Mouse (Mus musculus) hindbrain, postnatal 0 days (tissue): ENCODE measurements around the gene Tenm4. TPM values are rescaled to one million over a fixed set of nuclear protein-coding genes. Genes with fewer than 3 reads are reported as not detected.

ENCODE experiments used
- ATAC-seq: fragments of 200-750 bp; cut with Nextera tagmentation; 2 replicates; pipeline ENCODE4 v1.8.0; 2017; ENCODE audit warnings: mild to moderate bottlenecking, moderate TSS enrichment, moderate library complexity
- DNase-seq: peaks from one replicate; pipeline ENCODE4 v3.0.0-alpha.2; 2015; ENCODE audit warnings: low spot score
- H3K27ac ChIP-seq: fragments of 300-500 bp; sonication (generic); 2 replicates; pipeline ENCODE4 v1.5.1; 2014; ENCODE audit warnings: mild to moderate bottlenecking
- H3K27me3 ChIP-seq: fragments of 300-500 bp; sonication (generic); 2 replicates; pipeline ENCODE4 v1.6.1; 2014; ENCODE audit warnings: low read length, mixed read lengths; ENCODE audit not compliant: insufficient read depth
- H3K36me3 ChIP-seq: fragments of 300-500 bp; sonication (generic); 2 replicates; pipeline ENCODE4 v1.6.1; 2014; ENCODE audit warnings: low read length, mixed read lengths; ENCODE audit not compliant: insufficient read depth
- H3K4me1 ChIP-seq: fragments of 300-500 bp; sonication (generic); 2 replicates; pipeline ENCODE4 v1.6.1; 2014; ENCODE audit warnings: antibody characterized with exemption, low read length, mixed read lengths; ENCODE audit not compliant: insufficient read depth
- H3K4me2 ChIP-seq: fragments of 300-500 bp; sonication (generic); 2 replicates; pipeline ENCODE4 v1.6.1; 2014; ENCODE audit warnings: low read depth, mild to moderate bottlenecking, low read length, moderate library complexity, mixed read lengths
- H3K4me3 ChIP-seq: fragments of 300-500 bp; sonication (generic); 2 replicates; pipeline ENCODE4 v1.5.1; 2014; ENCODE audit warnings: low read length
- H3K9ac ChIP-seq: fragments of 300-500 bp; sonication (generic); replicated peaks from 2 replicates; pipeline ENCODE4 v1.6.1; 2014; ENCODE audit warnings: mild to moderate bottlenecking, low read length, moderate library complexity, mixed read lengths
- H3K9me3 ChIP-seq: fragments of 300-500 bp; sonication (generic); 2 replicates; pipeline ENCODE4 v1.6.1; 2016; ENCODE audit warnings: low read length, mixed read lengths
- CTCF ChIP-seq: IDR thresholded peaks from 2 replicates; pipeline ENCODE4 v1.5.1; 2016; ENCODE audit warnings: antibody characterized with exemption, control low read depth, low read depth
- WGBS: fragments of 180-500 bp; shearing (Covaris S2); extraction: QIAGEN DNeasy Blood & Tissue Kit; methylation state at CpG from one replicate; pipeline ENCODE4 v1.1.7; 2014; 5-methylcytosine and 5-hydroxymethylcytosine counted together
- polyA plus RNA-seq: library from polyadenylated mRNA; unstranded; fragments of >200 nt; fragmentation: Nextera tagmentation; extraction: Ambion mirVana; gene quantifications from 2 replicates; pipeline ENCODE4 v1.2.1, GENCODE M21; 2015
- total RNA-seq: library from RNA; depleted of rRNA; stranded (reverse); fragments of >200 nt; gene quantifications from 2 replicates; pipeline ENCODE4 v1.2.3, GENCODE M21; 2014

Gene Tenm4
- total and polyA plus RNA-seq, 2 experiments from 2014 or later: 24.1 to 49.7 TPM

- peak; percentile 93 for ATAC-seq
- no peak overlapping the region; the same call in 1 of the 2 replicates for H3K27ac ChIP-seq
- WGBS: 20% methylated on average over 7 of the region's 7 CpGs
- H3K36me3 ChIP-seq: no peaks in the 10 kb centered on the region
- no peak; the same call in 1 of the 2 replicates for TF ChIP-seq CTCF
- H3K9me3 ChIP-seq: no peaks in the 10 kb centered on the region
- no peak overlapping the region for H3K4me2 ChIP-seq
- peaks cover 18% of the 10 kb centered on the region for H3K4me1 ChIP-seq
- H3K9ac ChIP-seq: no peak overlapping the region
- DNase-seq: peak; percentile 90
- no peaks in the 10 kb centered on the region for H3K27me3 ChIP-seq
- H3K4me3 ChIP-seq: no peak overlapping the region
These were observed 404.2 kb downstream of the Tenm4 start for GRCm38 (mm10) chr7:96575202-96575650.

- H3K9ac ChIP-seq: no peak overlapping the region
- H3K4me1 ChIP-seq: no peaks in the 10 kb centered on the region
- no peaks in the 10 kb centered on the region for H3K27me3 ChIP-seq
- TF ChIP-seq CTCF: no peak
- H3K4me2 ChIP-seq: no peak overlapping the region
- no peaks in the 10 kb centered on the region for H3K36me3 ChIP-seq
- 62% methylated on average over 6 of the region's 6 CpGs for WGBS
- no peak overlapping the region for H3K27ac ChIP-seq
- ATAC-seq (no peak), DNase-seq (no peak)
- no peak overlapping the region for H3K4me3 ChIP-seq
- no peaks in the 10 kb centered on the region for H3K9me3 ChIP-seq
These were observed 411.7 kb downstream of the Tenm4 start for GRCm38 (mm10) chr7:96582752-96583151.

GRCm38 (mm10) chr7:96587403-96587802 is 416.4 kb downstream of the Tenm4 start:
- Histone ChIP-seq H3K27ac (no peak overlapping the region), H3K9me3 (no peaks in the 10 kb centered on the region), H3K36me3 (no peaks in the 10 kb centered on the region), H3K4me2 (no peak overlapping the region), H3K4me3 (no peak overlapping the region), H3K4me1 (no peaks in the 10 kb centered on the region), H3K9ac (no peak overlapping the region), H3K27me3 (no peaks in the 10 kb centered on the region)
- TF ChIP-seq CTCF: no peak
- DNase-seq (no peak), ATAC-seq (no peak)

- ATAC-seq: no peak
- Histone ChIP-seq H3K4me1 (no peaks in the 10 kb centered on the region), H3K4me2 (no peak overlapping the region), H3K27me3 (no peaks in the 10 kb centered on the region), H3K9me3 (no peaks in the 10 kb centered on the region), H3K4me3 (no peak overlapping the region), H3K36me3 (no peaks in the 10 kb centered on the region), H3K27ac (no peak overlapping the region), H3K9ac (no peak overlapping the region)
- WGBS: 88% methylated on average over 6 of the region's 6 CpGs
- no peak for DNase-seq
- TF ChIP-seq CTCF: no peak
These were observed 417.5 kb downstream of the Tenm4 start for GRCm38 (mm10) chr7:96588567-96588966.

- 70% methylated on average over 9 of the region's 9 CpGs for WGBS
- no peak for DNase-seq
- ATAC-seq: no peak
These were observed 424.7 kb downstream of the Tenm4 start for GRCm38 (mm10) chr7:96595535-96596295.

GRCm38 (mm10) chr7:96596402-96597195 is 425.6 kb downstream of the Tenm4 start:
- no peaks in the 10 kb centered on the region for H3K4me1 ChIP-seq
- WGBS: 56% methylated on average over 9 of the region's 9 CpGs
- TF ChIP-seq CTCF: no peak
- H3K9me3 ChIP-seq: no peaks in the 10 kb centered on the region
- no peak overlapping the region for H3K27ac ChIP-seq
- no peak overlapping the region for H3K4me2 ChIP-seq
- no peak overlapping the region for H3K9ac ChIP-seq
- H3K4me3 ChIP-seq: no peak overlapping the region
- no peaks in the 10 kb centered on the region for H3K36me3 ChIP-seq
- H3K27me3 ChIP-seq: no peaks in the 10 kb centered on the region
- ATAC-seq: no peak
- no peak for DNase-seq

More at GRCm38 (mm10) chr7:96595535-96596295, 424.7 kb downstream of the Tenm4 start:
- H3K9me3 ChIP-seq: no peaks in the 10 kb centered on the region
- H3K4me3 ChIP-seq: no peak overlapping the region
- H3K27me3 ChIP-seq: no peaks in the 10 kb centered on the region
- no peak for TF ChIP-seq CTCF
- no peak overlapping the region for H3K27ac ChIP-seq
- H3K4me2 ChIP-seq: no peak overlapping the region
- H3K9ac ChIP-seq: no peak overlapping the region
- H3K36me3 ChIP-seq: no peaks in the 10 kb centered on the region
- no peaks in the 10 kb centered on the region for H3K4me1 ChIP-seq
